Mouse (Mus musculus): ENCODE measurements around the gene Olfr283.

- TF ChIP-seq CTCF (IDR thresholded peaks at IDR 0.05; ENCODE audit: borderline replicate concordance, insufficient read depth, low read length) (no peak), POLR2A (IDR thresholded peaks at IDR 0.05; ENCODE audit: low read depth, low read length) (no peak)
These were observed 37.4 kb upstream of the Olfr283 start for GRCm38 (mm10) chr15:98418096-98418495.

Measured in embryonic fibroblast, embryonic 13.5 days (primary cell).